Mouse (Mus musculus): ENCODE results near the gene Vrk3. TPM values are rescaled to one million over a fixed set of nuclear protein-coding genes. Genes with fewer than 3 reads are reported as not detected.
A peak's percentile ranks its signal among the peaks of the same experiment; 100 is the strongest.

Gene Vrk3
- polyA plus RNA-seq, 1 experiment = 52.2 TPM

DNA sequence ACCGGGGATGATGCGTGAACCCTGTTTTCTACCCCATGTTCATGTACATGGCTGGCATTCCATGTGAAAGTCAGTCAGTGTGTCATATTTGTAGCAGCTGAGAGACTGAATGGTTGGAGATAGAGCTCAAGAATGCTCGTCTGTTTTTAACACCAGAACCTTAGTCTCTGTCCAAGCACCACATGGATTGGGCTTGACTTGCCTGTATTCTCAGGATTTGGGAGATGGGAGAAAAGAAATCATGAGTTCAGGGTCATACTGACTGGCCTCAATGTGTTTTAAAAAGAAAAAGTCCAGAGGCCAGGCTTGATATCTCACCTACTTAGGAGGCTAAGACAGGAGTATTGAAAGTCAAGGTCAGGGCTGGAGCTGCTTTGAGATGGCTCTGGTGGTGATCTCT, 69.2 kb downstream of the Vrk3 start:
- no peaks in the 10 kb centered on the region for H3K27me3 ChIP-seq (ENCODE audit: control insufficient read depth, insufficient read depth, low read length, poor library complexity, severe bottlenecking)
- TF ChIP-seq EP300 (IDR thresholded peaks at IDR 0.05; ENCODE audit: insufficient read depth, low read depth, low read length) (no peak), CTCF (IDR thresholded peaks at IDR 0.05; ENCODE audit: low read depth, low read length) (no peak), POLR2A (IDR thresholded peaks at IDR 0.05; ENCODE audit: insufficient read depth, low read length) (no peak)
- H3K4me1 ChIP-seq (ENCODE audit: control insufficient read depth, insufficient read depth, low read length) = peaks cover 4% of the 10 kb centered on the region
- peak overlapping the region; percentile 99 for H3K9ac ChIP-seq (ENCODE audit: low read depth, poor library complexity, severe bottlenecking)
- peak overlapping the region; percentile 98 for H3K4me3 ChIP-seq (ENCODE audit: low read depth, low read length)
- H3K9me3 ChIP-seq (replicated peaks; ENCODE audit: control insufficient read depth, insufficient read depth, low read length, poor library complexity, severe bottlenecking) = no peaks in the 10 kb centered on the region
- H3K27ac ChIP-seq (ENCODE audit: insufficient read depth, low read length) = peak overlapping the region; percentile 83
- H3K36me3 ChIP-seq (ENCODE audit: control insufficient read depth, insufficient read depth, low read length, poor library complexity, severe bottlenecking) = peaks cover 30% of the 10 kb centered on the region

DNA sequence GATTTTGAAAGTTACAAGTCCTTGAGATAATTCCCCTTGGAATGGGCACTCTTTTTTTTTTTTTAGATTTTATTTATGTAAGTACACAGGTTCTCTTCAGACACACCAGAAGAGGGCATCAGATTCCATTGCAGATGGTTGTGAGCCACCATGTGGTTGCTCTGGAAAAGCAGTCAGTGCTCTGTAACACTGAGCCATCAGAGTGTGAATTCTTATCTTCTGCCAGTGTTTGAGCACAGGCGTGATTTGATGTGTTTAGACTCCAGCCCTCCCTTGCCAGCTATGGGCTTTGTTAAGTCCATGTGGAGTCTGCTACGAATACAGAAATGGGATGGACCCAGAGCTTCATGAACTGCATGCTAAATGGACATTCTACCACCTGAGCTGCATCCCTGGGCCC, 70.0 kb downstream of the Vrk3 start:
- Histone ChIP-seq H3K9me3 (replicated peaks; ENCODE audit: control insufficient read depth, insufficient read depth, low read length, poor library complexity, severe bottlenecking) (no peaks in the 10 kb centered on the region), H3K27ac (ENCODE audit: insufficient read depth, low read length) (peak overlapping the region; percentile 84), H3K36me3 (ENCODE audit: control insufficient read depth, insufficient read depth, low read length, poor library complexity, severe bottlenecking) (peaks cover 30% of the 10 kb centered on the region), H3K9ac (ENCODE audit: low read depth, poor library complexity, severe bottlenecking) (peak overlapping the region; percentile 99), H3K4me3 (ENCODE audit: low read depth, low read length) (peak overlapping the region; percentile 98), H3K27me3 (ENCODE audit: control insufficient read depth, insufficient read depth, low read length, poor library complexity, severe bottlenecking) (no peaks in the 10 kb centered on the region), H3K4me1 (ENCODE audit: control insufficient read depth, insufficient read depth, low read length) (peaks cover 4% of the 10 kb centered on the region)
- TF ChIP-seq CTCF (IDR thresholded peaks at IDR 0.05; ENCODE audit: low read depth, low read length) (peak; percentile 17), EP300 (IDR thresholded peaks at IDR 0.05; ENCODE audit: insufficient read depth, low read depth, low read length) (no peak), POLR2A (IDR thresholded peaks at IDR 0.05; ENCODE audit: insufficient read depth, low read length) (no peak)

DNA sequence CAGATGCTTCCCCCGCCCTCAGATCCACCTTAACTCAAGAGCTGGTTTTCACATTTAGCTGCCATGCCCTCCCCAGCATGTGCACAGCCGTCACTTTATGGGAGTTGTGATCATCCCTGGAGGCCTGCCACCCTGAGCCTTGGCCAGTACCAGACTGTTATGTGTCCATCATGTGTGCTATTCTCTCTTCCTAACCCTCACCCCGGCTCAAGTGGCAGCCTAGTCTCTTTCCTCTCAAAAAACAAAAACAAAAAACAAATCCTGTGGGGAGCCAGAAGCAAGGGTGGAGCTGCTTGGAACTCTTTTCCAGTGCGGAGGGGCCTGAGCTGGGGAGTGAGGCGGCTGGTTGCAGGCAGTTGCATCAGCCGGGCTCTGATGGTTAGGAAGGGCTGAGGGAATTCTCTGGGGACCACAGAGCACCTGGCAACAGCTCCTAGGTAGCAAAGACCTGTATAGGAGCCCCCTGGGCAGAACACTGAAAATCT, 70.6 kb downstream of the Vrk3 start:
- no peaks in the 10 kb centered on the region for H3K9me3 ChIP-seq (replicated peaks; ENCODE audit: control insufficient read depth, insufficient read depth, low read length, poor library complexity, severe bottlenecking)
- H3K27me3 ChIP-seq (ENCODE audit: control insufficient read depth, insufficient read depth, low read length, poor library complexity, severe bottlenecking) = no peaks in the 10 kb centered on the region
- H3K27ac ChIP-seq (ENCODE audit: insufficient read depth, low read length) = peak overlapping the region; percentile 84
- peak overlapping the region; percentile 98 for H3K4me3 ChIP-seq (ENCODE audit: low read depth, low read length)
- peaks cover 4% of the 10 kb centered on the region for H3K4me1 ChIP-seq (ENCODE audit: control insufficient read depth, insufficient read depth, low read length)
- peak overlapping the region; percentile 99 for H3K9ac ChIP-seq (ENCODE audit: low read depth, poor library complexity, severe bottlenecking)
- peaks cover 33% of the 10 kb centered on the region for H3K36me3 ChIP-seq (ENCODE audit: control insufficient read depth, insufficient read depth, low read length, poor library complexity, severe bottlenecking)
- TF ChIP-seq POLR2A (IDR thresholded peaks at IDR 0.05; ENCODE audit: insufficient read depth, low read length) (no peak), EP300 (IDR thresholded peaks at IDR 0.05; ENCODE audit: insufficient read depth, low read depth, low read length) (peak; percentile 65; the same call in 1 of the 2 replicates)

DNA sequence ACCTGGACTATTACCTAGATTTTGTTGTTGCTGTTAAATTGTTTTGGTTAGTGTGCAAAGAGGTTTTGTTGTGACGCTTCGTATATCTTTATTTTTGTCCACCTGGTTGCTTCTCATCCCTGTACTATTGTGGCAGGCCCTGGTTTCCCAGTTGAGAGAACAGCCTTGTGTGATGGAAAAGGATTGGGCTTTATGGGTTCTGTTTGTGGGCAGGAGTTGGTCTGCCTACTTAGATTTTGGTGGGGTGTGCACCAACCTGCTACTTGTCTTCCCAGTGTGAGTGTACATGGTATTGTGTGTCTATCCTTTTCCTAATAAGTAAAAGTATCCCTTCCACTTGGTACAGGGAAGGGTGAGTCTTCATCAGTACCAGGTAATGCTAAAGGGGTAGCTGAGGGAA, 71.2 kb downstream of the Vrk3 start:
- H3K36me3 ChIP-seq (ENCODE audit: control insufficient read depth, insufficient read depth, low read length, poor library complexity, severe bottlenecking) = peaks cover 34% of the 10 kb centered on the region
- no peaks in the 10 kb centered on the region for H3K27me3 ChIP-seq (ENCODE audit: control insufficient read depth, insufficient read depth, low read length, poor library complexity, severe bottlenecking)
- no peaks in the 10 kb centered on the region for H3K9me3 ChIP-seq (replicated peaks; ENCODE audit: control insufficient read depth, insufficient read depth, low read length, poor library complexity, severe bottlenecking)
- peak overlapping the region; percentile 99 for H3K9ac ChIP-seq (ENCODE audit: low read depth, poor library complexity, severe bottlenecking)
- TF ChIP-seq POLR2A (IDR thresholded peaks at IDR 0.05; ENCODE audit: insufficient read depth, low read length) = no peak
- no peak for TF ChIP-seq CTCF (IDR thresholded peaks at IDR 0.05; ENCODE audit: low read depth, low read length)
- no peak for TF ChIP-seq EP300 (IDR thresholded peaks at IDR 0.05; ENCODE audit: insufficient read depth, low read depth, low read length)
- H3K4me1 ChIP-seq (ENCODE audit: control insufficient read depth, insufficient read depth, low read length) = peaks cover 4% of the 10 kb centered on the region
- H3K27ac ChIP-seq (ENCODE audit: insufficient read depth, low read length) = peak overlapping the region; percentile 84
- H3K4me3 ChIP-seq (ENCODE audit: low read depth, low read length) = peak overlapping the region; percentile 98

DNA sequence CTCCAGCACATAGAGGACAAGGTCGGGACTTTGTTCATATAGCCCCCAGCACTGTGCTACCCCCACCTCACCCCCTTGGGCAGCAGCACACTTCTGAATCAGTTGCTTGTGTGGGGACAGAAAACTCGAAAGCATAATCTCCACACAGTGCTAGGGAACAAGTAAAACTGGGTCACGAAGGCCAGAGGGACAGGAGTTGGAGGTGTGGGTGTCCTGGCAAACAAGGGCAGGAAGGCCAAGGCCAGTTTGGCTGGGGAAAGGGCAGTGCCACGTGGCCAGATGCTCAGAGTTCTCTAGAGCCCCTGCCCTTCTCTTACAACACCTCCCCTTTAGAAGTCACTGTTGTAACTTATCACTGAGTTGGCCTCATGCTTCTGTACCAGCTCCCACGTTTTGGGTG, 71.7 kb downstream of the Vrk3 start:
- no peaks in the 10 kb centered on the region for H3K9me3 ChIP-seq (replicated peaks; ENCODE audit: control insufficient read depth, insufficient read depth, low read length, poor library complexity, severe bottlenecking)
- TF ChIP-seq CTCF (IDR thresholded peaks at IDR 0.05; ENCODE audit: low read depth, low read length) = no peak
- no peak for TF ChIP-seq EP300 (IDR thresholded peaks at IDR 0.05; ENCODE audit: insufficient read depth, low read depth, low read length)
- TF ChIP-seq POLR2A (IDR thresholded peaks at IDR 0.05; ENCODE audit: insufficient read depth, low read length) = no peak
- H3K27me3 ChIP-seq (ENCODE audit: control insufficient read depth, insufficient read depth, low read length, poor library complexity, severe bottlenecking) = no peaks in the 10 kb centered on the region
- H3K4me1 ChIP-seq (ENCODE audit: control insufficient read depth, insufficient read depth, low read length) = peaks cover 4% of the 10 kb centered on the region
- peak overlapping the region; percentile 98 for H3K4me3 ChIP-seq (ENCODE audit: low read depth, low read length)
- H3K9ac ChIP-seq (ENCODE audit: low read depth, poor library complexity, severe bottlenecking) = peak overlapping the region; percentile 99
- H3K36me3 ChIP-seq (ENCODE audit: control insufficient read depth, insufficient read depth, low read length, poor library complexity, severe bottlenecking) = peaks cover 34% of the 10 kb centered on the region
- peak overlapping the region; percentile 84 for H3K27ac ChIP-seq (ENCODE audit: insufficient read depth, low read length)

DNA sequence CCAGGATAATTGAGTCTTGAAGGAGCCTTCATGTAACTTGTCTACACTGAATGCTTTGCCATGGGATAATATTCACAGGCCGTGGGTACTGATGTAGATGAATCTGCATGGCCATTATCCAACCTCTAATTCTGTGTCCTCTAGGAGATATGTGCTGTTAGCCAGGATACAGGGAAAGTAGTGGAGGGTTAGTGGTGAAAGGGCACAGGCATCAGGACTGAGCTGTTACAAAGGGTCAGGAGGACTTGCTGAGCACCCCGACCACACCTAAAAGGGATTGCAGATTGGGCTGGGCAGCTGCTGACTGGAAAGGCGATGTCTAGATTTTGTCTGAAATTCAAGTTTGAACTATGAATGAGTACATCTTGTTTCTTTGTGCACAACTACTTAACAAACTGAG, 72.3 kb downstream of the Vrk3 start:
- Histone ChIP-seq H3K27me3 (ENCODE audit: control insufficient read depth, insufficient read depth, low read length, poor library complexity, severe bottlenecking) (no peaks in the 10 kb centered on the region), H3K36me3 (ENCODE audit: control insufficient read depth, insufficient read depth, low read length, poor library complexity, severe bottlenecking) (peaks cover 34% of the 10 kb centered on the region), H3K27ac (ENCODE audit: insufficient read depth, low read length) (0 out of 2 replicates have a peak overlapping the region, but pooled peaks have one; percentile 21), H3K9me3 (replicated peaks; ENCODE audit: control insufficient read depth, insufficient read depth, low read length, poor library complexity, severe bottlenecking) (no peaks in the 10 kb centered on the region), H3K4me1 (ENCODE audit: control insufficient read depth, insufficient read depth, low read length) (peaks cover 4% of the 10 kb centered on the region), H3K9ac (ENCODE audit: low read depth, poor library complexity, severe bottlenecking) (peak overlapping the region; percentile 99; the same call in 1 of the 2 replicates), H3K4me3 (ENCODE audit: low read depth, low read length) (no peak overlapping the region)
- no peak for TF ChIP-seq CTCF (IDR thresholded peaks at IDR 0.05; ENCODE audit: low read depth, low read length)
- TF ChIP-seq EP300 (IDR thresholded peaks at IDR 0.05; ENCODE audit: insufficient read depth, low read depth, low read length) = no peak
- no peak for TF ChIP-seq POLR2A (IDR thresholded peaks at IDR 0.05; ENCODE audit: insufficient read depth, low read length)
